Mouse (Mus musculus) cerebellum, adult 8-10 months (tissue): ENCODE data around the gene Ptch2.

Experiments used
- DNase-seq: peaks from one replicate; pipeline ENCODE4 v3.0.0; 2022

Gene Ptch2

DNA sequence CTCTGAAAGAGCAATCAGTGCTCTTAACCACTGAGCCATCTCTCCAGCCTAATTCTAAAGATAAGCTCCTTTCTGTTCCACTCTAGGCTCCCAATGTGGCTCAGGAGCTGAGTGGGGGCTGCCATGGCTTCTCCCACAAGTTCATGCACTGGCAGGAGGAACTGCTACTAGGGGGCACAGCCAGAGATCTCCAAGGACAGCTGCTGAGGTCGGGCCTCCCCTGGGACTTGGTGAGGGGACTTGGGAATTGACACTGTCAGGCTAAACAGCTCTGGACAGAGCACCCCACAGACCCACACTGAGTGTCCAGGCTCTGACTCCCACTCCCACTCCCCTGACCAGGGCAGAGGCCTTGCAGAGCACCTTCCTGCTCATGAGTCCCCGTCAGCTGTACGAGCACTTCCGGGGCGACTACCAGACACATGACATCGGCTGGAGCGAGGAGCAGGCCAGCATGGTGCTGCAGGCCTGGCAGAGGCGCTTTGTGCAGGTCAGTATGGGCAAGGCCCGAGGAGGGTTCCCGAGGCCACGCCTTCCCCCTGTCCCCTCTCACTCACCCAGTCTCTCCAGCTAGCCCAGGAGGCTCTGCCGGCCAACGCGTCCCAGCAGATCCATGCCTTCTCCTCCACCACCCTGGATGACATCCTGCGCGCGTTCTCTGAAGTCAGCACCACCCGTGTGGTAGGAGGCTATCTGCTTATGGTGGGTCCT is 12.1 kb downstream of the Ptch2 start:
- no peak for DNase-seq

- DNase-seq = no peak
Observed at GRCm38 (mm10) chr4:117108524-117108849, 12.6 kb downstream of the Ptch2 start.

DNA sequence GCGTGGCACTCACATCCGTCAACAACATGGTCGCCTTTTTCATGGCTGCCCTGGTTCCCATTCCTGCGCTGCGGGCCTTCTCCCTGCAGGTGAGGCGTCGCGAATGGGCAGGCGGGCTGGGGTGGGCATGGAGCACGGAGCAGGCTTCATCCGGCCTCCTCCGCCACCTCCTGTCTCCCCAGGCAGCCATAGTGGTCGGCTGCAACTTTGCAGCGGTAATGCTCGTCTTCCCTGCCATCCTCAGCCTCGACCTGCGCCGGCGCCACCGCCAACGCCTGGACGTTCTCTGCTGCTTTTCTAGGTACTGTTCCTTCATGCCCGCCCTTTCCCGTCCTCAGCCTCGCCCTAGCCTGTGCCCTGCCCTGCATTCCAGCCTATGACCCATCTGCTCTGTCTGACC is 13.5 kb downstream of the Ptch2 start:
- DNase-seq = no peak

- DNase-seq = no peak
Observed at GRCm38 (mm10) chr4:117110249-117110648, 14.4 kb downstream of the Ptch2 start.

GRCm38 (mm10) chr4:117110985-117111384 is 15.1 kb downstream of the Ptch2 start:
- no peak for DNase-seq

DNA sequence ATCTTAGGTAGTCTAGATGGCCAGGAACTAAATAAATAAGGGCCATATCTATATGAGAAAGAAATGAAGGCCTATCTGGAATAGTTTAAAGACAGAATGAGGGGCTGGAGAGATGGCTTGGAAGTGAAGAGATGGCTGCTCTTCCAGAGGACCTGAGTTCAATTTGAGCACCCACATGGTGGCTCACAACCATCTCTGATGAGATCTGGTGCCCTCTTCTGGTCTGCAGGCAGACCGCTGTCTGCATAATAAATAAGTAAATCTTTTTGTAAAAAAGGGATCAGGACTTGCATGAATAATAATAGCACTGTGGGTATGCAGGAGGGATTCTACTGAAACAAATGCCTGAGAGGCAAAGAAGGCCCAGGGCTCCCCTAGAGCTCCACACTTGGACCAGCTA is 17.4 kb downstream of the Ptch2 start:
- DNase-seq = no peak

DNA sequence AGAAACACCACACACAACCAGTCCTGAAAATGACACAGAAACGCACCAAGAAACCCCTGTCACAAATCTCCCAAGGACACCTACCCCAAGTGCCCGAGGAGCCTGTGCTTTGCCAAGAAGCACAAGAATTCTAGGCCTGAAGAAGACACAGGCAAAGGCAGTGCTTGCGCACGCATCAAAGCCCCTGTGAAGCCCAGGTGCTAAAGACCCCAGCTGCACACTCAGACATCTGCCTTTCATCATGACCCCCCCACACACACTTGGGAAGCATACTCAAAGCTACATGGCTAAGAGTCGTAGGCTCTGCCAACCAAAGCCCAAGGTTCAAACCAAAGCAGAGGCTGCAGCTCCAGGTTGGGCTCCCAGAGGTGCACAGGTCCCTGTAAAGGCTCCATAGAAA is 19.7 kb downstream of the Ptch2 start:
- no peak for DNase-seq

- DNase-seq = no peak
Observed at GRCm38 (mm10) chr4:117117931-117118330, 22.1 kb downstream of the Ptch2 start.

DNA sequence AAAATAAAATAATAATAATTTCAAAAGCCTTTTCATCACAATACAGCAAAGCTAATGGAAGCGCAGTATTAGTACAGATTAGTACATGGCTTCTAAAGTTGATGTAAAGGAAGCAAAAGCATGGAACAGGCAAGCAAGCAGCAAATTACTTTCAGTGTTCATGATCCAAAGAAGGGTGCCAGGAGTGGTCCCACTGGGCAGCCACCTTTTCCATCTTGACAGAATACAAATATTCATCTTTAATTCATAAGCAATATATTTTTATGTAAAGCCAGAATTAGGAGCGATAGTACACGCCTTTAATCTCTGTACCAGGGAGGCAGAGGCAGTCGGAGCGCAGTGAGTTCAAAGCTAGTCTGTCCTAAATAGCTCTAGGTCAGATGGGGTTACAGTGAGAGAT is 23.8 kb downstream of the Ptch2 start:
- no peak for DNase-seq

DNA sequence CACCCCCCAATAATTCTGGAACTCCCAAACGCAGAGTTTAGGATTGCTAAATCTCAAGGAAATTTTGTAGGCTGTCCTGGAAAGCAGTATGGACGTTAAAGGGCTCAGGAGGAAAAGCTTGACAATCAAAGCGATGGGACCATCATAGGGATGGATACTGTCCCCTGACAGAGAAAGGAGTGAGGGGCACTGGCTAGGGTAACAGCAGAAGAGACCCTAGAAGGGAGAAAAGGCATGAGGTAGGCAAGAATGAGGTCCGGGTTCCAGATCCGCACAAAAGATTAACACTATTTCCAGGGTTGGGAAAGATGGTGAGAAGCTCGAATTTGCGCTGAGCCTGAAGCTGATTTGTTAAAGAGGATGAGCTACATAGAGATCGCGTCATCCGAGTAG is 24.2 kb downstream of the Ptch2 start:
- no peak for DNase-seq

- DNase-seq = peak; percentile 87
Observed at GRCm38 (mm10) chr4:117120445-117121414, 24.9 kb downstream of the Ptch2 start.

GRCm38 (mm10) chr4:117122209-117122608 is 26.3 kb downstream of the Ptch2 start:
- DNase-seq = no peak

DNA sequence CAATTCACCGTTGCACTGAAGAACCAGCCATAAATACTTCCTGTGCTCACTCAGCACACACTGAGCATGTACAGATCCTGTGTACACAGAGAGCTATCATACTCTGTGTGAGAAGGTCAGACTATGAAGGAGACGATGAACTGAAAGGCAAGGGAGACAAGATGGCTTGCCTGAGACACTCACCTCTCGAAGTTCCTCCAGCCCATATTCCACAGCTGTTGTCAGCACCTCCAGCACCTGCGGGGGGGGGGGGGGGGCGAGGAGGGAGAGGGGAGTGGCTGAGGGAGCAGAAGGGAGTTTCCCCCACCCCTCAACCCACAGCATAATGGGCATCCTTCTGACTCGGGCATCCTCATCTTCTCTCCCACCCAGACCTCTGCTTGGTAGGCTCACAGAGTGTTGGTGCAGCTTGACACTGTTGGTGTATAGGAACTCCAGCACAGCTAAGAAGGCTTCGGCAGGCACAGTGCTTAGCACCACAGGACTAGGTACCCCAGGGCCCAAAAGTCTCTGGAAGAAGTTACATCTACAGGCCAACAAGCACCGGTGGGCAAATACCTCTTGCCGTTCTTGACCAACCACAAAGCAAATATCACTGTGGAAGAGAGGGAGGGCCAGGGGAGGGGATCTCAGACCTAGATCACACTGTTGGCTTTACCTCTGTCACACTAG is 27.8 kb downstream of the Ptch2 start:
- no peak for DNase-seq

- no peak for DNase-seq
Observed at GRCm38 (mm10) chr4:117124218-117124517, 28.3 kb downstream of the Ptch2 start.

- DNase-seq = no peak
Observed at GRCm38 (mm10) chr4:117124518-117125347, 28.9 kb downstream of the Ptch2 start.

GRCm38 (mm10) chr4:117125348-117125909 is 29.6 kb downstream of the Ptch2 start, which contains the start of gene Btbd19:
TSS of gene Btbd19 (minus strand) at chr4:117125725.
- DNase-seq = no peak

- no peak for DNase-seq
Observed at GRCm38 (mm10) chr4:117125910-117126674, 30.2 kb downstream of the Ptch2 start.

- no peak for DNase-seq
Observed at GRCm38 (mm10) chr4:117126675-117127290, 30.9 kb downstream of the Ptch2 start, which contains the start of gene Tctex1d4. TSS of gene Tctex1d4 (plus strand) at chr4:117126794.

DNA sequence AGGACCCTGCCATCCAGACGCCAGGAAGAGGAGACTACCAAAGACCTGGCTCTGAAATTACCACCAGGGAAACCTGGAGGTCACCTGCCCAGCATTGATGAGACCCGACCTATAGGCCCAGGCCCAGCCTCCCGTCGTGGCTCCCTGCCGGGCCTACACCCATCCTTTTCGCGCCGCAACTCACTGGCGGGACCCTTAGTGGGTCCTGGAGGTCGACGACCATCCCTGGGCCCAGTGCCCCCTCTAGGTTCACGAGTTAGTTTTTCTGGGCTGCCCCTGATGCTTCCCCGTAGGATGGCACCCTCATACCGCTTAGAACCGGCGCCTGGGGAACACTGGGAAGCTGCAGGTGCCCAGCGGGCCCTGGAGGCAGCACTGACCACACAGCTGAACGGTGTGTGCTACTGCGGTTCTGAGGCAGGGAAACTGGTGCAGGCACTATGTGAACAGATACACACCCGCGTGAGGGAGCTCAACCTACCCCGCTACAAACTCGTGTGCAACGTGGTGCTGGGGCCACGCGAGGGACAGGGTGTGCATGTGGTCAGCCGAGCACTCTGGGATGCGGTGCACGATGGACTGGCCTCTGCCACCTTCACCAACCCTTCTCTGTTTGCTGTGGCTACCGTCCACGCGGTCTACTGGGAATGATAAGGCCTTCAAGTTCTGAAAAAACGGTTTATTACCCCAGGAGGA is 32.3 kb downstream of the Ptch2 start:
- no peak for DNase-seq

DNA sequence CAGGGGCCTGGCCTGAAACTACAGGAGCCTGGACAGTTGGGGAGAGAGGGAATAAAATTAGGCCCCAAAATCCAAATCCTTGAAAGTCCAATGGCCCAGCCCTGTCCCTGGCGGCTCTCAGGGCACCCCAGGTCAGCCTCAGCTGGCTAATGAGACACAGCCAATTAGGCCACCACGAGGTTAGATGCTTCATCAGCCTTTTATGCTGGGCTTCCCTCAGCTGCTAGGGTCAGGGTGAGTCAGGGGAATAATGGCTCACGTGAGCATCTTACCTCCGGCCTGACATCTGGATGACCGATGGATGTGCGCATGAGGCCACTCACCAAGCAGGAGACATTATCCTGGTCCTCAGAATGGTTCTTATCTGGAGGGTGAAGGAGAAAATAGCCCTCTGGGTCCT is 34.9 kb downstream of the Ptch2 start:
- no peak for DNase-seq

DNA sequence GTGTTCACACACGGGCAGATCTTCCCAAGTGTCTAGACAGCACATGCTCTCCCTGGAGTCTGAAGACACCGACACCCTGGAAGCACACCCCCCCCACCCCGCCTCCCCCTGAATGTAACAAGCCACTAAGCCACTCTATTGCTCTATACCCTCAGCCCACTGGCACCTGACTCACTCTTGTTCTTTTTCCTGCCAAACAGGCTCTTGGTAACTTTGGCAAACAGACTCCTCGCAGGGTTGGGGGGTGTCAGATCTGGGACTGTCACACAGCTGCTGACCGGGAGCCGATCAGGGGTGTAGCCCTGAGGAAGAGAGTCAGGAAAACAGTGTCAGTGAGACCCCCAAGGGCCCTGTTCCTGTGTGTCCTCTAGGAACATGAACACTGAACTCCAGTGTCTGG is 35.3 kb downstream of the Ptch2 start:
- no peak for DNase-seq
